Mouse (Mus musculus): Measurements from ENCODE around the gene Gm3285. TPM values are rescaled to one million over a fixed set of nuclear protein-coding genes. Genes with fewer than 3 reads are reported as not detected.
A peak's percentile ranks its signal among the peaks of the same experiment; 100 is the strongest.

Gene Gm3285
- polyA plus RNA-seq, 1 experiment from 2014 or later = not detected

GRCm38 (mm10) chr10:77864067-77864761 lies 2.4 kb downstream of the Gm3285 start:
- Histone ChIP-seq H3K36me3 (no peaks in the 10 kb centered on the region), H3K9ac (replicated peaks) (no peak overlapping the region), H3K27ac (no peak overlapping the region), H3K27me3 (no peaks in the 10 kb centered on the region), H3K4me2 (replicated peaks) (peak overlapping the region; percentile 36), H3K9me3 (no peaks in the 10 kb centered on the region), H3K4me3 (replicated peaks) (peak overlapping the region; percentile 7; the same call in 1 of the 2 replicates), H3K4me1 (replicated peaks) (0 out of 2 replicates have a peak, but pooled peaks cover 5% of the 10 kb centered on the region)
- peak; percentile 70 for ATAC-seq
- WGBS = 47% methylated on average over 14 of the region's 14 CpGs

- 37% methylated on average over 11 of the region's 11 CpGs for WGBS
- Histone ChIP-seq H3K4me2 (replicated peaks) (peak overlapping the region; percentile 36), H3K27me3 (no peaks in the 10 kb centered on the region), H3K27ac (no peak overlapping the region), H3K36me3 (no peaks in the 10 kb centered on the region), H3K4me1 (replicated peaks) (0 out of 2 replicates have a peak, but pooled peaks cover 5% of the 10 kb centered on the region), H3K4me3 (replicated peaks) (peak overlapping the region; percentile 7; the same call in 1 of the 2 replicates), H3K9ac (replicated peaks) (no peak overlapping the region), H3K9me3 (no peaks in the 10 kb centered on the region)
- peak; percentile 48; the same call in 1 of the 2 replicates for ATAC-seq
These were observed 3.0 kb downstream of the Gm3285 start for GRCm38 (mm10) chr10:77864762-77865143.

GRCm38 (mm10) chr10:77867546-77867945 lies 5.8 kb downstream of the Gm3285 start:
- 60% methylated on average over 1 of the region's 1 CpGs for WGBS
- H3K4me3 ChIP-seq (replicated peaks) = no peak overlapping the region

GRCm38 (mm10) chr10:77869651-77870050 lies 7.9 kb downstream of the Gm3285 start:
- no peak overlapping the region for H3K4me2 ChIP-seq (replicated peaks)
- no peaks in the 10 kb centered on the region for H3K36me3 ChIP-seq
- H3K4me1 ChIP-seq (replicated peaks) = no peaks in the 10 kb centered on the region
- no peak for ATAC-seq
- H3K27me3 ChIP-seq = no peaks in the 10 kb centered on the region
- H3K4me3 ChIP-seq (replicated peaks) = no peak overlapping the region
- no peak overlapping the region for H3K9ac ChIP-seq (replicated peaks)
- 84% methylated on average over 7 of the region's 7 CpGs for WGBS
- H3K9me3 ChIP-seq = no peaks in the 10 kb centered on the region; the same call in 1 of the 2 replicates
- H3K27ac ChIP-seq = no peak overlapping the region

More at GRCm38 (mm10) chr10:77867546-77867945, 5.8 kb downstream of the Gm3285 start:
- Histone ChIP-seq H3K27ac (no peak overlapping the region), H3K4me2 (replicated peaks) (no peak overlapping the region), H3K27me3 (no peaks in the 10 kb centered on the region), H3K4me1 (replicated peaks) (0 out of 2 replicates have a peak, but pooled peaks cover 5% of the 10 kb centered on the region), H3K36me3 (no peaks in the 10 kb centered on the region), H3K9ac (replicated peaks) (no peak overlapping the region), H3K9me3 (no peaks in the 10 kb centered on the region; the same call in 1 of the 2 replicates)
- no peak for ATAC-seq

- H3K9ac ChIP-seq (replicated peaks) = no peak overlapping the region
- no peak for ATAC-seq
These were observed 17.2 kb downstream of the Gm3285 start for GRCm38 (mm10) chr10:77878985-77879384.

GRCm38 (mm10) chr10:77880305-77880704 lies 18.5 kb downstream of the Gm3285 start:
- no peaks in the 10 kb centered on the region for H3K36me3 ChIP-seq
- no peaks in the 10 kb centered on the region for H3K9me3 ChIP-seq
- no peaks in the 10 kb centered on the region for H3K4me1 ChIP-seq (replicated peaks)
- no peak for ATAC-seq
- no peak overlapping the region for H3K27ac ChIP-seq
- 88% methylated on average over 3 of the region's 3 CpGs for WGBS
- H3K27me3 ChIP-seq = no peaks in the 10 kb centered on the region
- no peak overlapping the region for H3K9ac ChIP-seq (replicated peaks)
- no peak overlapping the region for H3K4me3 ChIP-seq (replicated peaks)
- no peak overlapping the region for H3K4me2 ChIP-seq (replicated peaks)

More at GRCm38 (mm10) chr10:77878985-77879384, 17.2 kb downstream of the Gm3285 start:
- Histone ChIP-seq H3K27me3 (no peaks in the 10 kb centered on the region), H3K27ac (no peak overlapping the region), H3K36me3 (no peaks in the 10 kb centered on the region), H3K4me2 (replicated peaks) (no peak overlapping the region), H3K4me1 (replicated peaks) (no peaks in the 10 kb centered on the region), H3K4me3 (replicated peaks) (no peak overlapping the region), H3K9me3 (no peaks in the 10 kb centered on the region)
- 69% methylated on average over 6 of the region's 6 CpGs for WGBS

GRCm38 (mm10) chr10:77882553-77882952 lies 20.8 kb downstream of the Gm3285 start:
- H3K36me3 ChIP-seq = no peaks in the 10 kb centered on the region
- H3K9ac ChIP-seq (replicated peaks) = no peak overlapping the region
- H3K4me3 ChIP-seq (replicated peaks) = no peak overlapping the region
- H3K27me3 ChIP-seq = no peaks in the 10 kb centered on the region
- WGBS = 87% methylated on average over 5 of the region's 5 CpGs
- no peak for ATAC-seq
- no peak overlapping the region for H3K27ac ChIP-seq
- H3K4me1 ChIP-seq (replicated peaks) = no peaks in the 10 kb centered on the region
- no peak overlapping the region for H3K4me2 ChIP-seq (replicated peaks)
- no peaks in the 10 kb centered on the region for H3K9me3 ChIP-seq

- 0 out of 2 replicates have a peak, but pooled peaks have one; percentile 27 for ATAC-seq
- H3K4me3 ChIP-seq (replicated peaks) = no peak overlapping the region
- WGBS = 58% methylated on average over 12 of the region's 12 CpGs
These were observed 24.4 kb downstream of the Gm3285 start for GRCm38 (mm10) chr10:77886007-77886747.

GRCm38 (mm10) chr10:77890987-77891565 lies 29.3 kb downstream of the Gm3285 start:
- WGBS = 86% methylated on average over 8 of the region's 8 CpGs
- no peak for ATAC-seq
- Histone ChIP-seq H3K27ac (no peak overlapping the region), H3K27me3 (no peaks in the 10 kb centered on the region), H3K36me3 (no peaks in the 10 kb centered on the region), H3K4me2 (replicated peaks) (no peak overlapping the region), H3K4me1 (replicated peaks) (peaks cover 9% of the 10 kb centered on the region), H3K9ac (replicated peaks) (no peak overlapping the region), H3K9me3 (0 out of 2 replicates have a peak, but pooled peaks cover 4% of the 10 kb centered on the region), H3K4me3 (replicated peaks) (no peak overlapping the region)

More at GRCm38 (mm10) chr10:77886007-77886747, 24.4 kb downstream of the Gm3285 start:
- Histone ChIP-seq H3K27me3 (no peaks in the 10 kb centered on the region), H3K9me3 (0 out of 2 replicates have a peak, but pooled peaks cover 4% of the 10 kb centered on the region), H3K9ac (replicated peaks) (no peak overlapping the region), H3K36me3 (no peaks in the 10 kb centered on the region), H3K27ac (no peak overlapping the region), H3K4me2 (replicated peaks) (no peak overlapping the region), H3K4me1 (replicated peaks) (no peaks in the 10 kb centered on the region)

- Histone ChIP-seq H3K4me1 (replicated peaks) (peaks cover 12% of the 10 kb centered on the region), H3K4me3 (replicated peaks) (no peak overlapping the region), H3K9ac (replicated peaks) (no peak overlapping the region), H3K27me3 (no peaks in the 10 kb centered on the region), H3K9me3 (no peaks in the 10 kb centered on the region), H3K4me2 (replicated peaks) (no peak overlapping the region), H3K36me3 (no peaks in the 10 kb centered on the region), H3K27ac (no peak overlapping the region)
- no peak for ATAC-seq
- WGBS = 61% methylated on average over 5 of the region's 5 CpGs
These were observed 33.8 kb downstream of the Gm3285 start for GRCm38 (mm10) chr10:77895562-77895961.

- no peak for ATAC-seq
- no peak overlapping the region for H3K4me3 ChIP-seq (replicated peaks)
- H3K4me2 ChIP-seq (replicated peaks) = no peak overlapping the region
- H3K4me1 ChIP-seq (replicated peaks) = peaks cover 30% of the 10 kb centered on the region
- no peak overlapping the region for H3K9ac ChIP-seq (replicated peaks)
- WGBS = 79% methylated on average over 7 of the region's 7 CpGs
- H3K27me3 ChIP-seq = peaks cover 6% of the 10 kb centered on the region
- no peaks in the 10 kb centered on the region for H3K9me3 ChIP-seq
- no peaks in the 10 kb centered on the region for H3K36me3 ChIP-seq
- no peak overlapping the region for H3K27ac ChIP-seq
These were observed 38.4 kb downstream of the Gm3285 start for GRCm38 (mm10) chr10:77900126-77900525.

All from midbrain, embryonic 13.5 days (tissue).